In the genomic region with DNA sequence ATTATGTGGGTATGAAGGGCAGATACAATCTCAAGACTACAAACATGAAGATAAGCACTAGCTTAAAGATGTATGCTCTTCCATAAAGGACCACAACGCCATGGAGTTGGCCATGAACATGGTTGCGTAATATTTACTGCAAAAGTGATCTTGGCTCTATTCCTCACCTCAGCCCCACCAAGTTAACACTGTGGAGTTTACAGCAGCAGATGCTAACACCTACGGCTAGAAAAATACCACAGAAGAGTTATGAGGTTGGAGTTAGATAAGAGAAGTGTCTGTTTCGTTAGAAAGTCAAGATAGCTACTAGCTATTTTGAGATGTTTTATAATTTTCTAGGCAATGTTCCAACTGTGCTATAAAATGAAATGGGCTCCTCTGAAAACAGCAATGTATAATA, we compare ENCODE assay signal across 16 mouse cellular contexts. TPM values are rescaled to one million over a fixed set of nuclear protein-coding genes. Genes with fewer than 3 reads are reported as not detected.
"Had no signal": no experiment of that assay in that cellular context is flagged by ENCODE, and none has a peak within 500 bp of the region (broad histone marks: within the 10 kb centered on the region; RNA-seq: fewer than 3 reads in every experiment).

No protein-coding gene starts in this region.

- H3K36me3 ChIP-seq: limb, embryonic 10.5 days; liver, embryonic 13.5 days; midbrain, embryonic 13.5 days had no signal

- H3K27me3 ChIP-seq: liver, embryonic 13.5 days; midbrain, embryonic 13.5 days had no signal

- H3K4me3 ChIP-seq: limb, embryonic 10.5 days; liver, embryonic 13.5 days; midbrain, embryonic 13.5 days had no signal

- H3K27ac ChIP-seq: limb, embryonic 10.5 days; liver, embryonic 13.5 days; midbrain, embryonic 13.5 days; stomach, postnatal 0 days had no signal

- DNase-seq: kidney, adult 18-20 months; kidney, postnatal 10 days; kidney, postnatal 4 days; liver, embryonic 13.5 days; liver, postnatal 0 days; lung, postnatal 36 days; thymus, adult 18-20 months; thymus, postnatal 14 days had no signal

RNA-seq across cellular contexts. Expression of gene Gm5136, which starts 43.1 kb away (rescaled TPM):
- total RNA-seq: megakaryocyte progenitor cell, adult 5-6 weeks had no signal
- polyA plus RNA-seq: kidney, embryonic 14.5 days; limb, embryonic 10.5 days; limb, embryonic 14.5 days; liver, embryonic 13.5 days; liver, postnatal 0 days; lung, embryonic 16.5 days; midbrain, postnatal 0 days; stomach, postnatal 0 days had no signal
